Mouse (Mus musculus) kidney, postnatal 0 days (tissue): ENCODE results near the gene Adpgk. TPM values are rescaled to one million over a fixed set of nuclear protein-coding genes. Genes with fewer than 3 reads are reported as not detected.
"Not testable (repeated sequence)": the region's sequence is repeated elsewhere in the genome, so short reads cannot be mapped to it uniquely, and the experiment has no call there.

Source experiments
- ATAC-seq: fragments of 200-750 bp; cut with Nextera tagmentation; replicated peaks from 2 replicates; pipeline ENCODE4 v1.8.0; 2017; ENCODE audit warnings: low read depth, moderate number of reproducible peaks, moderate TSS enrichment, moderate library complexity; ENCODE audit not compliant: low FRiP score
- DNase-seq: peaks from one replicate; pipeline ENCODE4 v3.0.0-alpha.2; 2016; ENCODE audit warnings: low spot score
- H3K27ac ChIP-seq: fragments of 300-500 bp; sonication (generic); 2 replicates; pipeline ENCODE4 v1.5.1; 2014; ENCODE audit warnings: mild to moderate bottlenecking
- H3K27me3 ChIP-seq: fragments of 300-500 bp; sonication (generic); 2 replicates; pipeline ENCODE4 v1.6.1; 2014; ENCODE audit warnings: low read length, mixed read lengths; ENCODE audit not compliant: insufficient read depth
- H3K36me3 ChIP-seq: fragments of 300-500 bp; sonication (generic); 2 replicates; pipeline ENCODE4 v1.6.1; 2014; ENCODE audit warnings: low read length, mixed read lengths; ENCODE audit not compliant: insufficient read depth
- H3K4me1 ChIP-seq: fragments of 300-500 bp; sonication (generic); replicated peaks from 2 replicates; pipeline ENCODE4 v1.6.1; 2014; ENCODE audit warnings: antibody characterized with exemption, low read length, mixed read lengths; ENCODE audit not compliant: insufficient read depth
- H3K4me2 ChIP-seq: fragments of 300-500 bp; sonication (generic); 2 replicates; pipeline ENCODE4 v1.6.1; 2014; ENCODE audit warnings: mild to moderate bottlenecking, low read length, moderate library complexity, mixed read lengths
- H3K4me3 ChIP-seq: fragments of 300-500 bp; sonication (generic); replicated peaks from 2 replicates; pipeline ENCODE4 v1.5.1; 2014; ENCODE audit warnings: low read depth, low read length
- H3K9ac ChIP-seq: fragments of 300-500 bp; sonication (generic); 2 replicates; pipeline ENCODE4 v1.6.1; 2014; ENCODE audit warnings: low read depth, low read length
- H3K9me3 ChIP-seq: fragments of 300-500 bp; sonication (generic); replicated peaks from 2 replicates; pipeline ENCODE4 v1.6.1; 2016; ENCODE audit warnings: low read length, inconsistent platforms, mixed read lengths
- CTCF ChIP-seq: IDR thresholded peaks from 2 replicates; pipeline ENCODE4 v1.5.1; 2016; ENCODE audit warnings: antibody characterized with exemption, low read depth, mild to moderate bottlenecking, moderate library complexity
- WGBS: fragments of 180-500 bp; shearing (Covaris S2); extraction: QIAGEN DNeasy Blood & Tissue Kit; methylation state at CpG from one replicate; pipeline ENCODE4 v1.1.7; 2014; 5-methylcytosine and 5-hydroxymethylcytosine counted together
- polyA plus RNA-seq: library from polyadenylated mRNA; unstranded; fragments of >200 nt; fragmentation: Nextera tagmentation; extraction: Ambion mirVana; gene quantifications from 2 replicates; pipeline ENCODE4 v1.2.1, GENCODE M21; 2015

Gene Adpgk
- polyA plus RNA-seq, 1 experiment from 2014 or later: 26.0 TPM

DNA sequence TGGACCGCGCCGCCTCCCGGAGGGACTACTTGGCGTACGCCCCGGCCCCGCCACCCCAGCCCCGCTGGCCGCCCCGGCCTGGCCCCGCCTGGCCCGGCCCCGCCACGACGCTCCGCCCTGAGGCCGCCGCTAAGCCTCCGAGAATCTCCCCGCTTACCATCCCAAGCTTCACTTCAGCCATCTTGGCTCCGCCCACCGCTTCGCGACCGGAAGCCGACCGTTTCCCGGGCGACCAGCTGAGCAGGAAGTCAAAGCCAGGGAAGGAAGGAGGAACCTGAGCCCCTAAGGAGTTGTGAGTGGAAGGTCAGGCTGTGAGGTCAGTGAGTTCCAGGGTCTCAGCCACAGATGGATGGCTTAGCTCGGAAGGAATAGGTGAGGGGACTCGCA is 61.9 kb downstream of the Adpgk start, which contains the start of gene Bbs4:
Gene Bbs4 (minus strand): TSS at position 256 of the 387 bp plus-strand sequence.
- no peaks in the 10 kb centered on the region for H3K9me3 ChIP-seq
- ATAC-seq (peak; percentile 93), DNase-seq (peak; percentile 95)
- WGBS: under 1% methylated on average over 23 of the region's 32 CpGs
- no peak for TF ChIP-seq CTCF
- H3K4me1 ChIP-seq: no peaks in the 10 kb centered on the region
- H3K4me3 ChIP-seq: peak within 1 kb of the TSS; percentile 77
- H3K9ac ChIP-seq: peak within 1 kb of the TSS; percentile 62
- H3K36me3 ChIP-seq: no peaks in the 10 kb centered on the region
- peak within 1 kb of the TSS; percentile 88 for H3K27ac ChIP-seq
- peak within 1 kb of the TSS; percentile 64 for H3K4me2 ChIP-seq
- no peaks in the 10 kb centered on the region for H3K27me3 ChIP-seq

DNA sequence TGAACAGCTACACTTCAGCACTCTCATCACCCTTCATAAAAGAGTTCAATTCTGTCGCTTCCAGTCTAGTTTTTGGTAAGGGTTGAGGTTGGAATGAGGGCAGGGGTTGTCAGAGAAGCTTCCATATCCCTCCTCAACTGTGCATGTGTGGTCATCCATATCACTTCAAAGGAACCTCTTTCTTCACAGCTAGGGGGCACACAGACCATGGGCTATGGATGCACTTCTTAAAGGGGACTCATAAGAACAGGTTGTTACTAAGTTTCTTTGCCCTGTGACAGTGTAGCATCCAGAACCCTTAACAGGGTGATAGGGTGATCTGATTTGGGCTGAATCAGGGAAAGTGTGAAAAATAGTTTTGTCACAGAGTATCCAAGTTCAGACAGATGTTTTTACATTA is 66.7 kb downstream of the Adpgk start:
- H3K27ac ChIP-seq, ATAC-seq, H3K27me3 ChIP-seq, H3K4me2 ChIP-seq, H3K4me3 ChIP-seq, H3K9ac ChIP-seq, H3K4me1 ChIP-seq, H3K9me3 ChIP-seq, H3K36me3 ChIP-seq: not testable (repeated sequence)
- TF ChIP-seq CTCF: peak; percentile 61
- peak; percentile 24 for DNase-seq
- WGBS: 64% methylated on average over 1 of the region's 1 CpGs

DNA sequence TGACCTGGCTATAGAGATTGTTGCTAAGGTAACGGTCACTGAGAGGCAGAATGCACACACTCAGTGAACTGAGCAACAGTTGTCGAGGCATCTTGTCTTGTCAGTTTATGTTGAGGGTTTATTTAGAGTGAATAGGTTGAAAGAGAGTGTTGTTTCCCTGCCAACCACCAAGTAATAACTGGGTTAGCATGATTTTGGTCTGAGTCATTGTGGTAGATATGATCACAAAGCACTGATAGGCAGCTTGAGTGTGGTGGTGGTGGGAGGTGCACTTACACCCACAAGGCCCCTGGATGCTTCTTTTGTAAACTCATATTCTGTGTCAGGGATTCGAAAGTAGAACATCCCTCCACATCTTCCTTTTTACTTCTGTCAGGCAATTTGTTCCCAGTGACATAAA is 69.1 kb downstream of the Adpgk start:
- not testable (repeated sequence) for H3K36me3 ChIP-seq, H3K27me3 ChIP-seq, H3K27ac ChIP-seq, H3K9me3 ChIP-seq, H3K4me1 ChIP-seq, H3K4me2 ChIP-seq, H3K9ac ChIP-seq, DNase-seq, ATAC-seq, H3K4me3 ChIP-seq
- 100% methylated on average over 1 of the region's 3 CpGs for WGBS

DNA sequence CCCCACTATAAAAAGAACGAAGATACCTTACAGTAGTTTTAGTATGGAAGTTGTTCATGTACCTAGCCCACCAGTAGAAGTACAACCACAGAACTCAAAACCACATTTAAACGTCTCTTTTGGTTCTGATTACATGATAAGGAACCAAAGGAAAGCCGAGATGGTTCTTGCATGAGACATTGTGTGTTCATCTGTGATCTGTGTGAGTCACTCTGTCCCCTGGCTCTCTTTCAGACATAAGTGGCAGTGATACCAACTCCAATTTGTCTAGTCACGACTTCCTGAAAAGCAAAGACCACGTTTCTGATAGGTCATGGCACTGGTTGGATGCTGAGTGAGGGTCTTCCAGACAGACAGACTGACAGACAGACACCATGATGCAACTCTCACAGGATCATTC is 77.9 kb downstream of the Adpgk start:
- Histone ChIP-seq H3K27ac (no peak overlapping the region), H3K4me3 (no peak overlapping the region), H3K9ac (no peak overlapping the region), H3K9me3 (no peaks in the 10 kb centered on the region), H3K4me2 (no peak overlapping the region), H3K36me3 (no peaks in the 10 kb centered on the region), H3K4me1 (no peaks in the 10 kb centered on the region), H3K27me3 (no peaks in the 10 kb centered on the region)
- TF ChIP-seq CTCF: no peak
- DNase-seq: no peak
- WGBS: 79% methylated on average over 5 of the region's 5 CpGs
- ATAC-seq: no peak

DNA sequence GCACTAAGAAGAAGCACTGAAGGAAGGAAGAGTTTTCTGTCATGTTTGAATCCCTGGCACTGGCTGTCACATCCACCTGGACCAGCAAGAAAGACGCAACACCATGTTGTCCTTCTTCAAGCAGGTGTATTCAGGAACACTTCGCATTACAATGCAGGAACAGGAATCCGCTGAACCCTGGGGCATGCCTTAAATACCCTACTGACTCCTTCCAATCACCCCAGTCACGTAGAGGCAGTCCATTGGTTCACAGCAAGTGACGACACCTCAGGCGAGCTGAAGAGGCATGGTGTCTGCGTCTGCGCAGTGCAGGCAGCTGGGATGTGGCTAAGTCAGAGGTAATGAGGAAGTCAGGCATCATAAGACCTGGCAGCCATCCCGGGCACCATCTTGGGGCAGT is 78.3 kb downstream of the Adpgk start:
- ATAC-seq (no peak), DNase-seq (no peak)
- Histone ChIP-seq H3K4me2 (no peak overlapping the region), H3K9me3 (no peaks in the 10 kb centered on the region), H3K4me3 (no peak overlapping the region), H3K4me1 (no peaks in the 10 kb centered on the region), H3K36me3 (no peaks in the 10 kb centered on the region), H3K27ac (no peak overlapping the region), H3K9ac (no peak overlapping the region), H3K27me3 (no peaks in the 10 kb centered on the region)
- TF ChIP-seq CTCF: no peak
- WGBS: 93% methylated on average over 9 of the region's 9 CpGs

Other genes with a start within 250 kb of the Adpgk start
- 14.0 and 15.1 TPM in 2 replicates for gene Bbs4, start 62.0 kb downstream of the Adpgk start, polyA plus RNA-seq
- 9.6 and 10.1 TPM in 2 replicates for gene Arih1, start 195.1 kb downstream of the Adpgk start, polyA plus RNA-seq
- 57.0 and 62.7 TPM in 2 replicates for gene Hexa, start 248.0 kb downstream of the Adpgk start, polyA plus RNA-seq
- 0.11 TPM in 1 of 2 replicates, not detected in the other for gene Tmem202, start 248.3 kb downstream of the Adpgk start, polyA plus RNA-seq